Comparison of ENCODE assay signal across 9 mouse cellular contexts in the genomic region with DNA sequence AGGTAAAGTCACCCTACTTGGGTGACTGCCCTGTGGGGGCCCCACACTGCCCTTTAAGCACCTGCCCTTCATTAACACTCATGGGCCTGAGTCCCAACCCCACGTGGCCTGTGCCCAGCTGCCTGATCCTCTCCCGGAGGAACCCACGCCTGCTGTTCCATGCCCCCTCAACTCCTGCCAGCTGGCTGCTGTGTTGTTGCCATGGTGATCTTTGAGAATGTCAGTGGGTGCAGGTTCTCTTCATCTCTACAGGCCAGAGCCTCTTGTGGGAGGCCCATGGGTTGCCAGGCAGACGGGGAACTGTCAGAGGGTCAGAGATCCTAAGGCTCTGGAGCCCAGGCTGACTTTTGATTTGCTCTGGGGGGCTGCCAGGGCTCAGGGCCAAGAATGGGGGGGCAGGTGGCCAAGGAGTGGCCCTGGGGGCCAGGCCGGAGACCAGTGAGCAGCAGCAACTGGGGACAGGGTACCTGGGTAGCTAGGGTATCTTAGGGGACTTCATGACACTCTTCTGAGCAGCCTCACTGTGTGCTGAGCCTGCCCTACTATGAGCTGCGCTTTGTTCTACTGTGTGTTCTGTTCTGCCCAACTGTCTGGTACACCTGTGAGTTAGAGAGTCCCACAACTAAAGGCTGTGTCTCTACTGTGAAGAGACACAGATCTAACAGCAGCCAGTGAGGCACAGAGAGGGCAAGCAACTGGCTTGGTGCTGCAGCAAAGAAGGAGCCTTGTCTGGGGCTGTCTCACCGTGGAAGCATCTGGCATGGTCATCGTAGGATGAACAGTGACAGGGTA.
DNase-seq lines count a peak whose midpoint lies in the region; ATAC-seq and TF ChIP-seq lines count a peak whose summit lies in the region.
"Had no signal": no experiment of that assay in that cellular context is flagged by ENCODE, and none has a peak within 500 bp of the region (broad histone marks: within the 10 kb centered on the region; RNA-seq: fewer than 3 reads in every experiment).

No protein-coding gene starts in this region.

- peaks cover 94% of the 10 kb centered on the region for H3K4me1 ChIP-seq in forebrain, embryonic 12.5 days
- peaks cover 86% of the 10 kb centered on the region for H3K4me1 ChIP-seq in midbrain, embryonic 11.5 days (ENCODE audit: control insufficient read depth, insufficient read depth, low read length)
- H3K4me1 ChIP-seq in stomach, embryonic 16.5 days (ENCODE audit: control insufficient read depth, insufficient read depth, low read length) = peaks cover 68% of the 10 kb centered on the region

- H3K9ac ChIP-seq in forebrain, embryonic 12.5 days = no peak overlapping the region
- peak overlapping the region; percentile 30; the same call in 1 of the 2 replicates for H3K9ac ChIP-seq in midbrain, embryonic 11.5 days (ENCODE audit: low read length)
- H3K9ac ChIP-seq in stomach, embryonic 16.5 days (ENCODE audit: low read length) = no peak overlapping the region

- no peaks in the 10 kb centered on the region for H3K36me3 ChIP-seq in forebrain, embryonic 12.5 days (replicated peaks)
- no peaks in the 10 kb centered on the region for H3K36me3 ChIP-seq in midbrain, embryonic 11.5 days (ENCODE audit: control insufficient read depth, insufficient read depth, low read length)
- no peaks in the 10 kb centered on the region for H3K36me3 ChIP-seq in stomach, embryonic 16.5 days (ENCODE audit: control insufficient read depth, insufficient read depth, low read length)

- ATAC-seq in forebrain, embryonic 12.5 days (ENCODE audit: low FRiP score) = peak; percentile 13; the same call in 1 of the 2 replicates
- ATAC-seq in midbrain, embryonic 11.5 days (ENCODE audit: low FRiP score) = 0 out of 2 replicates have a peak, but pooled peaks have one; percentile 10
- no peak for ATAC-seq in stomach, embryonic 16.5 days (ENCODE audit: insufficient read depth, low FRiP score)

- DNase-seq in gastrocnemius, adult 2 months = peak; percentile 60
- DNase-seq in gastrocnemius, postnatal 4 days (ENCODE audit: low spot score in 2 of 2) = no peak
- peak; percentile 63 for DNase-seq in Muller cell, postnatal 12 days (ENCODE audit: inconsistent ontology term)
- peak; percentile 79 to 82 for DNase-seq in layer of hippocampus, postnatal 10 days (ENCODE audit: low spot score in 2 of 2)
- no peak for DNase-seq in midbrain, embryonic 11.5 days (ENCODE audit: low spot score, missing footprints)
- DNase-seq in c-Kit-positive CD71-positive TER-119-positive erythroid progenitor cells, embryonic 14.5 days (ENCODE audit: low spot score) = no peak

- WGBS in forebrain, embryonic 12.5 days = 45% methylated on average over 8 of the region's 8 CpGs
- WGBS in midbrain, embryonic 11.5 days = 40% methylated on average over 8 of the region's 8 CpGs
- WGBS in stomach, embryonic 16.5 days = 62% methylated on average over 8 of the region's 8 CpGs

- TF ChIP-seq CTCF in gastrocnemius, adult 2 months (IDR thresholded peaks at IDR 0.05) = no peak

- no peaks in the 10 kb centered on the region for H3K9me3 ChIP-seq in forebrain, embryonic 12.5 days
- H3K9me3 ChIP-seq in midbrain, embryonic 11.5 days (ENCODE audit: control insufficient read depth, low read length) = no peaks in the 10 kb centered on the region
- H3K9me3 ChIP-seq in stomach, embryonic 16.5 days (replicated peaks; ENCODE audit: control insufficient read depth, low read length) = no peaks in the 10 kb centered on the region

- intact Hi-C loops in gastrocnemius, adult 2 months (cut with DNase I) = no loop called here

- H3K4me3 ChIP-seq in gastrocnemius, adult 2 months = no peak overlapping the region
- H3K4me3 ChIP-seq in forebrain, embryonic 12.5 days (replicated peaks) = no peak overlapping the region
- H3K4me3 ChIP-seq in midbrain, embryonic 11.5 days (ENCODE audit: low read depth, low read length) = no peak overlapping the region
- H3K4me3 ChIP-seq in stomach, embryonic 16.5 days (replicated peaks; ENCODE audit: low read length) = no peak overlapping the region

- H3K27me3 ChIP-seq in forebrain, embryonic 12.5 days = peaks cover 23% of the 10 kb centered on the region; the same call in 1 of the 2 replicates
- H3K27me3 ChIP-seq in midbrain, embryonic 11.5 days (ENCODE audit: control insufficient read depth, insufficient read depth, low read length) = 0 out of 2 replicates have a peak, but pooled peaks cover 2% of the 10 kb centered on the region
- no peaks in the 10 kb centered on the region for H3K27me3 ChIP-seq in stomach, embryonic 16.5 days (ENCODE audit: control insufficient read depth, insufficient read depth, low read length)

- H3K27ac ChIP-seq in gastrocnemius, adult 2 months = peak overlapping the region; percentile 43
- peak overlapping the region; percentile 87 for H3K27ac ChIP-seq in forebrain, embryonic 12.5 days
- peak overlapping the region; percentile 90 for H3K27ac ChIP-seq in midbrain, embryonic 11.5 days (ENCODE audit: low read depth, low read length)
- peak overlapping the region; percentile 38; the same call in 1 of the 2 replicates for H3K27ac ChIP-seq in stomach, embryonic 16.5 days (ENCODE audit: low read length)
- H3K27ac ChIP-seq: macrophage had no signal

- H3K4me2 ChIP-seq in forebrain, embryonic 12.5 days = no peak overlapping the region
- H3K4me2 ChIP-seq in midbrain, embryonic 11.5 days = peak overlapping the region; percentile 15; the same call in 1 of the 2 replicates
- no peak overlapping the region for H3K4me2 ChIP-seq in stomach, embryonic 16.5 days (ENCODE audit: low read depth, low read length)

Comparison
In these comparisons a context has a peak if more than half of its experiments do, and no peak if none do; other contexts are left out.
1. DNase-seq: peak in gastrocnemius, adult 2 months (single experiment), Muller cell, postnatal 12 days (single experiment) and layer of hippocampus, postnatal 10 days (2 of 2); none in gastrocnemius, postnatal 4 days (0 of 2), midbrain, embryonic 11.5 days (single experiment) and c-Kit-positive CD71-positive TER-119-positive erythroid progenitor cells, embryonic 14.5 days (single experiment).
2. H3K27ac ChIP-seq: peak in every context shown above with its lines; median percentile 90 in midbrain, embryonic 11.5 days; 87 in forebrain, embryonic 12.5 days; 43 in gastrocnemius, adult 2 months; 38 in stomach, embryonic 16.5 days.